Mouse (Mus musculus): ENCODE data around the gene Shisa6.

The Shisa6 gene

GRCm38 (mm10) chr11:66525371-66526045 is at the start of gene Shisa6:
Gene Shisa6, minus strand, starts transcription at chr11:66525964.
- no peak for DNase-seq

DNA sequence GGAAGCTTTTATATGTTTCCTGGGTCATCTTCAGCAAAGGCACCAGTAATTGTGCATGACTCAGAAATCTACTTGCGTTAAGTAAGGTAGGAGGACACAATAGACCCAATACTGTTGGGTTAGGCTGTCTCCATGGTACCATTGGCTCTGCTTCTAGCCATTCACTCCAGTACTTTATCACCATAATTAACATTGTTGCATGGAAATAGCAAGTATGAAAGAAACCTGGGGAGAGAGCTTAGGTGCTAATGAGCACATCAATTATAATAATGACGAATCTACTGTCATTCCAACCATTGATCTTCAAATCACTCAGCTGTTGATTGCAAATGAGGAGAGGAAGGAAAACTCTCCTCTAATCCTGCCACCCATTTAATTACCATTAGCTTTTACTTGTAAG is 48.1 kb upstream of the Shisa6 start:
- DNase-seq: no peak

- DNase-seq: no peak
Observed at GRCm38 (mm10) chr11:66569045-66569444, 43.3 kb upstream of the Shisa6 start.

DNA sequence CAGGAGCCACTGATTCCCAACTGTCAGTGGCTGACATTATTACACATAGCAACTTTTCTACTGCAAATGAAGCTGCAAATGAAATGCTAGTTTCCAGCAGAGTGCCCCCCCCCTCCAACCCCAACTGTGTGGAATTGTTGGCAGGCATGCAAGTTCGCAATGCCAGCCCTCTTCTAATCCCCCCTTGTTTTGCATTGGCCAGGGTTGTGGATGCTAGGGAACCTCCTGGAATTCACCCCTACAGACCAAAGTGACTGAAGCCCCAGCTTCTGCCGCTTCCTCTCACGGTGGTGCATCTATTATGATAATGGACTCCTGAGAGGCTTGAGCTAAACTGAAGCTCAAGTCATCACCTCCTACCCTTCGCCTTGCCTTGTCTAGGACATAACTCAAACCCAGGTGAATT is 42.6 kb upstream of the Shisa6 start:
- no peak for DNase-seq

- DNase-seq: no peak
Observed at GRCm38 (mm10) chr11:66567382-66567781, 41.6 kb upstream of the Shisa6 start.

GRCm38 (mm10) chr11:66562274-66562673 is 36.5 kb upstream of the Shisa6 start:
- no peak for DNase-seq

GRCm38 (mm10) chr11:66537820-66538219 is 12.1 kb upstream of the Shisa6 start:
- DNase-seq: no peak

GRCm38 (mm10) chr11:66535866-66536265 is 10.1 kb upstream of the Shisa6 start:
- DNase-seq: no peak

GRCm38 (mm10) chr11:66535156-66535555 is 9.4 kb upstream of the Shisa6 start:
- DNase-seq: no peak

DNA sequence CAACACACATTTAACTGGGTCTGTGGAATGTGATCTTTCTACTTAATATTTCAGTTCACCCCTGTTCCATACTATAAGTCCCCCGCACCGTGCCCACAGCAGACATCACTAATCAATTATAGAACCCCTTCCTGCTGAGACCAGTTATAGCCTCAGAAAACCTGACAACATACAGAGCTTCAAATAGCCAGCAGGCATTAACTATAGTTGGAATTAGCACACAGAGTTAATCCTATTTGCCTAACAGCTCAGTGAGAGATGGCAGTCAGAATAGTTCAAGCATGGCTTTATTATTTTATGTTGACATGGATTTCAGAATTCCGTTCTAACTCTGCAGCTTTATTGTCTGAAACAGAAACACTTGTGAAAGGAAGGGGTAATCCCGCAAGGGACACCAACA is 8.5 kb upstream of the Shisa6 start:
- no peak for DNase-seq

- DNase-seq: no peak
Observed at GRCm38 (mm10) chr11:66528146-66528545, 2.4 kb upstream of the Shisa6 start.

- DNase-seq: no peak
Observed at GRCm38 (mm10) chr11:66527343-66527742, 1.6 kb upstream of the Shisa6 start.

DNA sequence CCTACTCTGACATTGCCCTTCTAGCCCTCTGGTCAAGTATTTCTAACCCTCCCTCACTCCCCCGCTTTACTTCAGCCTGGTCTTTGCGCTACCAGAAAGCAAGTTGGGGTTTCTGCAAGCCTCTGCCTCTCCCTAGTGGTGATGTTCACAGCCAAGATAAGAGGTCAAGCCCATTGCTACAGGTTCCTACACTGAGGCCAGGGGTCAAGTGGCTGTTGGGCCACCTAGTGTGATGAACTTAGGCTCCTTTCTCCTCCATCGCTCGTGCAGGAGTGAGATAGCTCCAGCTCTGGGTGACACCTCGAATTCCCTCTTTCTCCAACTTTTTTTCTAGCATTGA is 1.2 kb upstream of the Shisa6 start:
- DNase-seq: no peak

GRCm38 (mm10) chr11:66526046-66526980 is 549 bp upstream of the Shisa6 start:
- no peak for DNase-seq

GRCm38 (mm10) chr11:66524251-66524650 is 1.5 kb downstream of the Shisa6 start:
- no peak for DNase-seq

DNA sequence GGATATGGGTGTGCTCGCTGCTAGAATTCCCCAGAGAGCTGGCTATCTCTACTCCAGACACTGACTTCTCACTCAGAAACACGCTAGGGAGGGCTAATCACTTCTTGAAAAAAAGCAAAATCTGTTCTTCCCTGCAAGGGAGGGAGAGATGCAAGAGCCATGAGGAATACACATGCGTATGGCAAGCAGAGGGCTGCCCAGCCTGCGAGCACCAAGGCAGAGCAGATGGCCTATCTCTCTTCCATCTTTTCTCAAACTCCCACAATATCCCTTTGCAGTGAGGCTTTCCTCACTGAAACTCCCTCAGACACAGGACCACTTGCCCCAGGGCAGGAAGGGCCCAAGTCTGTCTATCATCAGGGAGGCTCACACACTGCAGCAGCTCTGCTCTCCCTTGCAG is 3.4 kb downstream of the Shisa6 start:
- no peak for DNase-seq

DNA sequence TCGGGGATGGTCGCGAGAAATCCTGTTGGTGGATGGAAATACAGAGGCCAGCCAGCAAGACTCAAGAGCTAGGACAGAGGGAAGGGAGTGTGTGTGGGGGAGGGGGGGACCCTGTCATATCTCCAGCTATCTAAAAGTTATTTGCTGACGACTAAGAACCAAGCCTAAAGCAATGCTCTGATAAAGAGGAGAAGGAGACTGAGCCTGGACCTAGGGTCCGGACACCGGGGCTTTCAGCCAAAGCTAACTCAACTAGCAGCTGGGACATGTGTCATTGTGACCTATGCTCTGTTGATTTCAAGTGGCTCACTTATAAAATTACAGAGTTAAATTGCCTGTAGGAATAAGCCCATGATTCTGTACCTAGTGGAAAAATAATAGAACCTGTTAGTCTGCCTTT is 6.4 kb downstream of the Shisa6 start:
- no peak for DNase-seq

GRCm38 (mm10) chr11:66514346-66514745 is 11.4 kb downstream of the Shisa6 start:
- no peak for DNase-seq

DNA sequence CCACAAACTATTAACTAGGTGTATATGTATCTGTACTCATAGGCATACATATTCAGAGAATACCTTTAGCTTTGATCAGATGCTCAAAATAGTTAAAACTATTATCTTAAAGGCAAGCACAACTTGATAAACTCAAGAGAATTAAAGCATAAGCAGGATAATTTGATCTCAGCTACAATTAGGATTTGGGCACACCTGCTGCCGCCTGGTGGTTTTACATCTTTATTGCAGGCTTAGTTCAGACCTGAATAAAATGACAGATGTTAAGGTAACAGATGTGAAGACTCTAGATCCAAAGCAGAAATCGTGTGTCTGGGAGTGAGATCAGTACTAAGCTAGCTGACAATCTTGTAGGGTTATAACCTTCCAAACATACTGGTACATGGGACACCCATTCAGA is 24.8 kb downstream of the Shisa6 start:
- DNase-seq: no peak

- no peak for DNase-seq
Observed at GRCm38 (mm10) chr11:66498857-66499445, 26.8 kb downstream of the Shisa6 start.

DNA sequence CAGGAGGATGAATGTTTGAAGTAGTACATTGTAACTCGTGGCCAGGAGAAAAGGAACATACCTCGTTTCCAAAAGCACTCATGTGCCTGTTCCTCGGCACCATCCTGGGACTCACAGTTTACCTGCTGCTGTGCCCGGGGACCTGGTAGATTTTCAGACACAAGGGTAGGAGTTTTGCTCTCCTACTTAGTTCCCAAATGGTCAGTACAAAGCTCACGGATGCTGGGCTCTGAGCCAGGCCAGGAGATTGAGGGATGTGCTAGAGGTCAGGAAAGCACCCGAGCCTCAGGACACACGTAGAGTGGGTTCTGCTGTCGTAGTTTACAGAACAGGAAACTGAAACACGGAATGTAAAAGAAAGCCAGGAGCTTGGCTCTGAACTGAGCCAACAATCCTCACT is 29.5 kb downstream of the Shisa6 start:
- DNase-seq: no peak

DNA sequence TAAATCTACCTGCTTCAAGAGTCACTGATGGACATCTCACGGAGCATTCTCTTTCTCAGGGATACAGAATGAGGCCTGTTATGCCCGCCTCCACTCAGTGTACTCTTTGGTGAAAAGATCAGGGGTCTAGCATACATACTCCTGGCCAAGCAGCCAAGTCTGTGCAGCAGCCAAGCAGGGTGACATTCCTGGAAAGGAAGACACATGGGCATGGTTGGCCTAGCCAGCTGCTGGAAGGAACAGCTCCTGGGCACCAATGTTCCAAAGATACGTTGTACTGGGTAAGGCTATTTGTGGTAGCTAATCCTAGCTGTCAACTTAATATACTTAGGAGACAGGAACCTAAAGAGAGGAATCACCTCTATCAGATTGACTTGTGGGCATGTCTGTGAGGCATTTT is 31.4 kb downstream of the Shisa6 start:
- DNase-seq: no peak

GRCm38 (mm10) chr11:66487765-66488164 is 38.0 kb downstream of the Shisa6 start:
- DNase-seq: no peak

DNA sequence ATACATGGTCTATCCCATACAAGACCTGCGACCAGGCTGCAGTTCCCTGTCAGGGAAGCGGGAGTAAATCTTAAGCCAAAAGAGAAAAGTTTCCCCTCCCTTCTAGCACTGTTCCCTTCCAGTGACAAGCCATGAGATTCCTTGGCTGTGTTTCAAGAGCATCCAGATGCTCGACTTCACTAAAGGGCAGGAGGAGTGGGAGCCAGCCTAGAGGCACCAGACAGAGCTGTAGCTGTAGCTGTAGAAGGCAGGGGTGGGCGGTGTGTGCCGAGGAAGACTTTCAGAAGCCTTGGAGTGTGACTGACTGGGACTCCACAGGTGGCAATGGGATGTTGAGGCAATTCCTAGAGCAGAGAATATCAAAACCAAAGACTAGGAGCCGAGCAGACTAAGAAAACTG is 43.3 kb downstream of the Shisa6 start:
- no peak for DNase-seq

Measured in thymus, adult 18-20 months (tissue).